Mouse (Mus musculus): ENCODE results near the gene Wbp4. TPM values are rescaled to one million over a fixed set of nuclear protein-coding genes. Genes with fewer than 3 reads are reported as not detected.

Gene Wbp4
- polyA plus RNA-seq, 1 experiment from 2014 or later = 29.2 TPM

DNA sequence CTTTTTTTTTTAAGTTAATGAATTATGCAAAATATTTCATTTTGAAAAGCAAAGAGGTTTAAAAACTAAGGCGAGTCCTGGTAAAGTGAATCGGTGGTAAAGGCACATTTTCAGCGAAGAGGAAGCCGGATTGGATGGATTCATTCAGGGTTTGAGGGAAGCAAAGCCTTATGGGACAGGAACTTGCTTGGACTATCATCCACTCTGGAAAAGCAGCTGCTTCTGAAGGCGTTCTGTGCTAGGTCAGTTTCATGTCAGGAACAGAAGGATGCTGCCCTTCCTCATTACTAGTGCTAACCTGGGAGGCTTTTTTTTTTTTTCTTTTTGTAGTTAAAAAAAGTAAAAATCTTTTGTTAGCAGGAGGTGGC, 34.9 kb upstream of the Wbp4 start:
- Histone ChIP-seq H3K9me3 (ENCODE audit: control insufficient read depth, low read length) (no peaks in the 10 kb centered on the region), H3K4me3 (ENCODE audit: control insufficient read depth in 1 of 2, insufficient read depth in 1 of 2, low read depth in 1 of 2, low read length in 2 of 2) (no peak overlapping the region), H3K36me3 (ENCODE audit: control insufficient read depth, insufficient read depth, low read length) (no peaks in the 10 kb centered on the region), H3K4me1 (ENCODE audit: control insufficient read depth in 2 of 2, insufficient read depth in 2 of 2, low read length in 2 of 2) (peaks cover 2 to 11% of the 10 kb centered on the region in 2 experiments; a peak in 3 of 4 replicates), H3K27me3 (ENCODE audit: control insufficient read depth, insufficient read depth, low read length) (no peaks in the 10 kb centered on the region), H3K9ac (ENCODE audit: low read length) (no peak overlapping the region), H3K4me2 (ENCODE audit: low read length) (no peak overlapping the region), H3K27ac (replicated peaks in 1 of 2; ENCODE audit: control insufficient read depth in 1 of 2, insufficient read depth in 1 of 2, low read depth in 2 of 2, low read length in 2 of 2) (no peak overlapping the region)
- 79% methylated on average over 5 of the region's 5 CpGs for WGBS
- ATAC-seq (ENCODE audit: insufficient number of reproducible peaks, insufficient read depth, low FRiP score, low read depth) = no peak

DNA sequence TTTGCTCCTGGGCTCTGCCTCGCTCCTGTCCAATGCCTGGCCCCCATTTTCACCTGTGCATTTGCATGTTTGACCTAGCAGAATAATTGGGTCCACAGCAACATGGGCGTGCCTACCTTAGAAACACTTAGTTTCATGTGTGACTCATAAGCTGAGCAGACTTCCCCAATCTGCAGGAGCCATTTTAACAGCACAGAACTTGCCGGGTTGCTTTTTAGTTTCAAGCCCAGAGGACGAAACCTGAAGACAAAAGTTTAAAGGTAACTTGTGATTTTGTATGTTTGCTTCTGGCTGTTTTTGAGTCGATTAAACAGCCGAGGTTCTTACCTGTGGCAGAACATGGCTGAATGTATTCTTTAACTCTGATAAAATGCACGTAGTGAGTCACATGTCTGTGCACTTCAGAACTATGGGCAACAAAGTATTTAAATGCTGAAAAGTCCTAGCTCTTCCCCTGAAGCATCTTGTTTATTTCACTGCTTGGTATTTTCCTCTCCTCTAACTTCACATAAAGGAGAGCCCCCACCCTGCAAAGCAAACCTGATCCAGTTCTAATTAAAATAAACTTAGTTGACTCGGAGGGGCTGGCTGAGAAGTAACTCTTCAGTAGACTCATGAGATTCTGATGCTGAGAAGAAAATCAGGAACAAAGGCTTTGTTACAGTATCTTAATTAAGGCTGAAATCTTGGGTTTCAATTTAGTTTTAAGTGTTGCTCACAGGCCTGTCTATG, 34.4 kb upstream of the Wbp4 start:
- H3K9ac ChIP-seq (ENCODE audit: low read length) = no peak overlapping the region
- no peak overlapping the region for H3K4me2 ChIP-seq (ENCODE audit: low read length)
- no peak for ATAC-seq (ENCODE audit: insufficient number of reproducible peaks, insufficient read depth, low FRiP score, low read depth)
- H3K36me3 ChIP-seq (ENCODE audit: control insufficient read depth, insufficient read depth, low read length) = no peaks in the 10 kb centered on the region
- no peaks in the 10 kb centered on the region for H3K9me3 ChIP-seq (ENCODE audit: control insufficient read depth, low read length)
- H3K27me3 ChIP-seq (ENCODE audit: control insufficient read depth, insufficient read depth, low read length) = no peaks in the 10 kb centered on the region
- H3K4me1 ChIP-seq (ENCODE audit: control insufficient read depth in 2 of 2, insufficient read depth in 2 of 2, low read length in 2 of 2) = peaks cover 4 to 11% of the 10 kb centered on the region in 2 experiments; a peak in 3 of 4 replicates
- no peak overlapping the region for H3K27ac ChIP-seq (replicated peaks in 1 of 2; ENCODE audit: control insufficient read depth in 1 of 2, insufficient read depth in 1 of 2, low read depth in 2 of 2, low read length in 2 of 2)
- WGBS = 78% methylated on average over 8 of the region's 8 CpGs
- H3K4me3 ChIP-seq (ENCODE audit: control insufficient read depth in 1 of 2, insufficient read depth in 1 of 2, low read depth in 1 of 2, low read length in 2 of 2) = no peak overlapping the region

DNA sequence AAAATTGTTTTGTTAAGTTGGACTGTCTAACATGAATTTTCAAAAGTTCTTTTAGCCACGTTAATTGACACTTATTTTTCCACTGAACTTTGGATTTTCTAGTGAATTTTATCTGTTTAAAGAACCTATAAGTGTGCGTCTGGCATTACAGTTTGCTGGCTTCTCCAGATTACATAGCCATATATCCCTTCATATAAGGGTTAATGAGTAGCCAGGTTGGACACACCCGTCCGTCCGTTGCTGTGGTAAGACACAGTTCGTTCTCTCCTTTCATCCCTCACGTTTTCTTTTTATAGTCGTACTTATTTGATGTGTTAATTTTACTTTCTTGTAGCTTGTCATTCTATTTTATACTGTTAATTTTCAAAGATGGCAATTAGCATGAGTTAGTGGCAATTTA, 33.8 kb upstream of the Wbp4 start:
- ATAC-seq (ENCODE audit: insufficient number of reproducible peaks, insufficient read depth, low FRiP score, low read depth) = no peak
- Histone ChIP-seq H3K4me2 (ENCODE audit: low read length) (no peak overlapping the region), H3K27me3 (ENCODE audit: control insufficient read depth, insufficient read depth, low read length) (no peaks in the 10 kb centered on the region), H3K9ac (ENCODE audit: low read length) (no peak overlapping the region), H3K9me3 (ENCODE audit: control insufficient read depth, low read length) (no peaks in the 10 kb centered on the region), H3K4me3 (ENCODE audit: control insufficient read depth in 1 of 2, insufficient read depth in 1 of 2, low read depth in 1 of 2, low read length in 2 of 2) (no peak overlapping the region), H3K4me1 (ENCODE audit: control insufficient read depth in 2 of 2, insufficient read depth in 2 of 2, low read length in 2 of 2) (peaks cover 4 to 11% of the 10 kb centered on the region in 2 experiments; a peak in 3 of 4 replicates), H3K36me3 (ENCODE audit: control insufficient read depth, insufficient read depth, low read length) (no peaks in the 10 kb centered on the region), H3K27ac (replicated peaks in 1 of 2; ENCODE audit: control insufficient read depth in 1 of 2, insufficient read depth in 1 of 2, low read depth in 2 of 2, low read length in 2 of 2) (no peak overlapping the region)
- 86% methylated on average over 8 of the region's 8 CpGs for WGBS

DNA sequence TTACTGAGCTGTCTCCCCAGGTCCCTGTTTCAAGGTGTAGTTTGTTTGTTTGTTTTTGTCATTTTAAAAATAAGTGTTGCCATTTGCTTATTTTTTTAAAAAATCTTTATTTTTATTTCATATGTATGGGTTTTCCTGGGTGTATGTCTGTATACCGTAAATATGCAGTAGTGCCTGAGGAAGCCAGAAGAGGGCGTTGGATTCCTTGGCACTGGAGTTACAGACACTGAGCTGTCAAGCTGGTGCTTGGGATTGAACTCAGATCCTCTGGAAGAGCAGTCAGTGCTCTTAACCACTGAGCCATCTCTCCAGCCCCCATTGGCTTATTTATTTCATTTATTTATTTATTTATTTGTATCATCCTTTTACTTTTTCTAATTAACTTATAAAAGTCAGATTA, 32.6 kb upstream of the Wbp4 start:
- WGBS = 77% methylated on average over 2 of the region's 2 CpGs
- H3K4me3 ChIP-seq (ENCODE audit: control insufficient read depth in 1 of 2, insufficient read depth in 1 of 2, low read depth in 1 of 2, low read length in 2 of 2) = no peak overlapping the region
- peaks cover 4 to 11% of the 10 kb centered on the region in 2 experiments for H3K4me1 ChIP-seq (ENCODE audit: control insufficient read depth in 2 of 2, insufficient read depth in 2 of 2, low read length in 2 of 2)
- H3K9me3 ChIP-seq (ENCODE audit: control insufficient read depth, low read length) = no peaks in the 10 kb centered on the region
- no peak overlapping the region for H3K9ac ChIP-seq (ENCODE audit: low read length)
- no peaks in the 10 kb centered on the region for H3K36me3 ChIP-seq (ENCODE audit: control insufficient read depth, insufficient read depth, low read length)
- no peak overlapping the region for H3K4me2 ChIP-seq (ENCODE audit: low read length)
- no peak for ATAC-seq (ENCODE audit: insufficient number of reproducible peaks, insufficient read depth, low FRiP score, low read depth)
- H3K27me3 ChIP-seq (ENCODE audit: control insufficient read depth, insufficient read depth, low read length) = no peaks in the 10 kb centered on the region
- H3K27ac ChIP-seq (replicated peaks in 1 of 2; ENCODE audit: control insufficient read depth in 1 of 2, insufficient read depth in 1 of 2, low read depth in 2 of 2, low read length in 2 of 2) = no peak overlapping the region

DNA sequence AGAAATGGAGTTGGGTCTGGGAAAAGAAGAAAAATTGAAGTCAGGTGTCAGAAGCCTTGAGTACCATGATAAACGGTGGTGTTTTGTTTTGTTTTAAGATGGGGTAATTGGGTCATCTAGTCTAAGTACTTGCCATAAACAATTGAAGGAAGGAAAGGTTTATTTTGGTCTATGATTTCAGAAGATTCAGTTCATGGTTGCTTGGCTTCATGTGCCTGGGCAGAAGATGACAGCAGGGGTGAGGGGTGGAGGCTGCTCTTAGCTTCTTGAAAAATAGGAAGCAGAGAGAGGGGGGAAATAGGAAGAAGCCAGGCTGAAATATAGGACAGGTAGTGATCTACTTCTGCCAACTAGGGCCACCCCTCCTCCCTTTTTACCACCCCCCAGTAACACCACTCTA, 30.2 kb upstream of the Wbp4 start:
- ATAC-seq (ENCODE audit: insufficient number of reproducible peaks, insufficient read depth, low FRiP score, low read depth) = no peak
- Histone ChIP-seq H3K27ac (replicated peaks in 1 of 2; ENCODE audit: control insufficient read depth in 1 of 2, insufficient read depth in 1 of 2, low read depth in 2 of 2, low read length in 2 of 2) (peak overlapping the region in 1 of 2 experiments; percentile 29; a peak in 2 of 4 replicates), H3K36me3 (ENCODE audit: control insufficient read depth, insufficient read depth, low read length) (no peaks in the 10 kb centered on the region), H3K27me3 (ENCODE audit: control insufficient read depth, insufficient read depth, low read length) (no peaks in the 10 kb centered on the region), H3K4me3 (ENCODE audit: control insufficient read depth in 1 of 2, insufficient read depth in 1 of 2, low read depth in 1 of 2, low read length in 2 of 2) (no peak overlapping the region), H3K9ac (ENCODE audit: low read length) (no peak overlapping the region), H3K4me1 (ENCODE audit: control insufficient read depth in 2 of 2, insufficient read depth in 2 of 2, low read length in 2 of 2) (peaks cover 4 to 11% of the 10 kb centered on the region in 2 experiments), H3K4me2 (ENCODE audit: low read length) (no peak overlapping the region), H3K9me3 (ENCODE audit: control insufficient read depth, low read length) (no peaks in the 10 kb centered on the region)
- 52% methylated on average over 1 of the region's 1 CpGs for WGBS

DNA sequence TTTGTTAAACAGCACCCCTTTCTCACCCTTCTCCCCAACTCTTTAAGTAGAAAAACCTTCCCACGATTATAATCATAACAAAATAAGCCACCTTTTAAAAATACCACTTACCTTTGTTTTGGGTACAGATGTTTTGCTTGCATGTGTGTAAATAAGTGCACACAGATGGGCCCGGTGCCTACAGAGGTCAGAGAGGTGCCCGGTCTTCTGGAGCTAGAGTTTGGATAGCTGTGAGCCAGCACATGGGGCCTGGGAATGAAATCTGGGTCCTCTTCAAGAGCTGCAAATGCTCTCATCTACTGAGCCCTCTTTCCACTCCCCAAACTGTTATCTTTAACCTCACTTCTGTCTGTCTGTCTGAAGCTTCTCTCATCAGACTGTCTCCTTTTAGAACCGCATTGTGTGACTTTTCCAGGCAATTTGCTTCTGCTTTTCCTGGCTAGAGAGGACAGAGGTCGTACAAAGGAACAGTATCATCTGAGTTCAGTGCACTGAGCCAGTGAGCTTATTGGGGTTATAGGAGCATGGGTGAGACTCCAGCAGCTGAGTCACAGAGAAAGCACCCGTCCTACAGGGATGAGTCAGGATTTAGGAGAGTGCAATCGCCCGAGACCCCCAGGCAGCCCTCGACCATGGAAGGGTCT, 27.5 kb upstream of the Wbp4 start:
- Histone ChIP-seq H3K4me2 (ENCODE audit: low read length) (no peak overlapping the region), H3K4me3 (ENCODE audit: control insufficient read depth in 1 of 2, insufficient read depth in 1 of 2, low read depth in 1 of 2, low read length in 2 of 2) (no peak overlapping the region), H3K27ac (replicated peaks in 1 of 2; ENCODE audit: control insufficient read depth in 1 of 2, insufficient read depth in 1 of 2, low read depth in 2 of 2, low read length in 2 of 2) (no peak overlapping the region), H3K4me1 (ENCODE audit: control insufficient read depth in 2 of 2, insufficient read depth in 2 of 2, low read length in 2 of 2) (peaks cover 9 to 19% of the 10 kb centered on the region in 2 experiments), H3K9ac (ENCODE audit: low read length) (no peak overlapping the region), H3K9me3 (ENCODE audit: control insufficient read depth, low read length) (no peaks in the 10 kb centered on the region), H3K36me3 (ENCODE audit: control insufficient read depth, insufficient read depth, low read length) (no peaks in the 10 kb centered on the region), H3K27me3 (ENCODE audit: control insufficient read depth, insufficient read depth, low read length) (no peaks in the 10 kb centered on the region)
- 75% methylated on average over 9 of the region's 9 CpGs for WGBS
- ATAC-seq (ENCODE audit: insufficient number of reproducible peaks, insufficient read depth, low FRiP score, low read depth) = no peak

DNA sequence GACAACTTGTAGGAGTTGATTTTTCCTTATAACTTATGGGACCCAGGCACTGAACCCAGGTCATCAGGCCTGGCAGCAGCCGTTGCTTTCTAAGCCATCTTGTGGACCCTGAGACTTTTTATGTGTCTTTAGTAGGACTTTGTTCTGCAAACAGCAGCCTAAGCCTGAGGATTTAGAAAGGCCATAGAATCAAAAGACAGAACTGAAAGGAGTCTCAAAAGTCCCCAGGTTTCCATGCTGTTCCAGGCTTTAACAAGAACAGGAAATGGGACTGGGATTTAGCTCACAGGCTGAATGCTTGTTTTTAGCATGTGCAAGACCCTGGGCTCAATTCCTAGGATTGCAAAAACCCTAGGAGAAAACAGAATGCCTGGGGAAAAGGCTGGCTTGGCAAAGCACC, 26.5 kb upstream of the Wbp4 start:
- no peaks in the 10 kb centered on the region for H3K36me3 ChIP-seq (ENCODE audit: control insufficient read depth, insufficient read depth, low read length)
- no peaks in the 10 kb centered on the region for H3K27me3 ChIP-seq (ENCODE audit: control insufficient read depth, insufficient read depth, low read length)
- H3K9me3 ChIP-seq (ENCODE audit: control insufficient read depth, low read length) = no peaks in the 10 kb centered on the region
- H3K27ac ChIP-seq (replicated peaks in 1 of 2; ENCODE audit: control insufficient read depth in 1 of 2, insufficient read depth in 1 of 2, low read depth in 2 of 2, low read length in 2 of 2) = no peak overlapping the region
- H3K9ac ChIP-seq (ENCODE audit: low read length) = no peak overlapping the region
- H3K4me2 ChIP-seq (ENCODE audit: low read length) = no peak overlapping the region
- no peak overlapping the region for H3K4me3 ChIP-seq (ENCODE audit: control insufficient read depth in 1 of 2, insufficient read depth in 1 of 2, low read depth in 1 of 2, low read length in 2 of 2)
- 85% methylated on average over 1 of the region's 1 CpGs for WGBS
- H3K4me1 ChIP-seq (ENCODE audit: control insufficient read depth in 2 of 2, insufficient read depth in 2 of 2, low read length in 2 of 2) = peaks cover 14 to 25% of the 10 kb centered on the region in 2 experiments
- no peak for ATAC-seq (ENCODE audit: insufficient number of reproducible peaks, insufficient read depth, low FRiP score, low read depth)

Measured in heart, embryonic 14.5 days (tissue).